Mouse (Mus musculus): Measurements from ENCODE around the gene AI413582. TPM values are rescaled to one million over a fixed set of nuclear protein-coding genes. Genes with fewer than 3 reads are reported as not detected.

Gene AI413582
- polyA plus RNA-seq, 1 experiment from 2014 or later: 20.2 TPM

DNA sequence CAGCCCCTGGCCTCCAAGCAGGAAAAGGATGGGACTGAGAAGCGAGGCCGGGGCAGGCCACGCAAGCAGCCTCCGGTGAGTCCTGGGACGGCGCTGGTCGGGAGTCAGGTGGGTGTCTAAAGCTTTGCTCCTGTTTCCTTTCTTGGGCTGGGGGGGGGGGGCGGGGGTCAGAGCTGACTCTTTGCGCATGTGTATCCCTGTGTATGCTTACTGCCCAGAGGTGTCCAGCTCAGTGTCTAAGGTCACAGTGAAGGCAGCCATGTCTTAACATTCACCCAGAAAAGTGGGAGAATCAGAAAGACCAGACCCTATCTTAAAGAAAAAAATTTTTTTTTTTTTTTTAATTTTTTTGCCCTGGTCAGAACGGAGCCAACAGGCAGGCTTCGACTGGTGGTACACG lies 6.0 kb downstream of the AI413582 start:
- H3K36me3 ChIP-seq (ENCODE audit: control insufficient read depth, insufficient read depth, low read length): no peaks in the 10 kb centered on the region
- no peak overlapping the region for H3K9ac ChIP-seq (ENCODE audit: low read length)
- H3K4me2 ChIP-seq: peak overlapping the region; percentile 76; the same call in 1 of the 2 replicates
- WGBS: 72% methylated on average over 9 of the region's 12 CpGs
- H3K27ac ChIP-seq (ENCODE audit: low read depth, low read length): no peak overlapping the region
- H3K4me3 ChIP-seq (ENCODE audit: low read depth, low read length): no peak overlapping the region
- DNase-seq (ENCODE audit: low spot score, missing footprints): no peak
- no peaks in the 10 kb centered on the region for H3K27me3 ChIP-seq (ENCODE audit: control insufficient read depth, insufficient read depth, low read length)
- ATAC-seq (ENCODE audit: low FRiP score): no peak
- peaks cover 47% of the 10 kb centered on the region for H3K4me1 ChIP-seq (ENCODE audit: control insufficient read depth, insufficient read depth, low read length)
- H3K9me3 ChIP-seq (ENCODE audit: control insufficient read depth, low read length): no peaks in the 10 kb centered on the region

DNA sequence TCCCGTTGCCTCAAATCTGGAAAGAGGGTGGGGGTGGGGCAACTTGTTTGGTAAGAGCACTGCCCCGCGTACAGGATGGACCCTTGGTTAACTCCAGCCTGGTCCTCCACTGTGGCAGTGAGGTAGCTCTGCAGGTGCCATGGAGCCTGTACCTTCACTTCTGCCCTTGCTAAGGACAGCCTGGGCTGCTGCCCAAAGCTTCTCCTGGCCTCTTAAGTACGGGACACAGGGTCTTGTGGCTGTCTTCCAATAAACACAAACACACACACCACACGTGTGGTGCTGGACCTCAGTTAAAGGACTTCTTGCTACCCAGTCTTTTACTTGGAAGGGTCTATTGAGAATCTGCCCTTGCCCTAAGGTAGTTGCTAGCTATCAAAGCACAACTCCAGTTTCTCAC lies 6.7 kb downstream of the AI413582 start:
- peaks cover 44% of the 10 kb centered on the region for H3K4me1 ChIP-seq (ENCODE audit: control insufficient read depth, insufficient read depth, low read length)
- DNase-seq (ENCODE audit: low spot score, missing footprints) (peak; percentile 85), ATAC-seq (ENCODE audit: low FRiP score) (no peak)
- no peaks in the 10 kb centered on the region for H3K9me3 ChIP-seq (ENCODE audit: control insufficient read depth, low read length)
- H3K36me3 ChIP-seq (ENCODE audit: control insufficient read depth, insufficient read depth, low read length): no peaks in the 10 kb centered on the region
- H3K4me2 ChIP-seq: peak overlapping the region; percentile 76
- no peaks in the 10 kb centered on the region for H3K27me3 ChIP-seq (ENCODE audit: control insufficient read depth, insufficient read depth, low read length)
- peak overlapping the region; percentile 94 for H3K9ac ChIP-seq (ENCODE audit: low read length)
- no peak overlapping the region for H3K27ac ChIP-seq (ENCODE audit: low read depth, low read length)
- WGBS: 10% methylated on average over 5 of the region's 5 CpGs
- H3K4me3 ChIP-seq (ENCODE audit: low read depth, low read length): peak overlapping the region; percentile 95

DNA sequence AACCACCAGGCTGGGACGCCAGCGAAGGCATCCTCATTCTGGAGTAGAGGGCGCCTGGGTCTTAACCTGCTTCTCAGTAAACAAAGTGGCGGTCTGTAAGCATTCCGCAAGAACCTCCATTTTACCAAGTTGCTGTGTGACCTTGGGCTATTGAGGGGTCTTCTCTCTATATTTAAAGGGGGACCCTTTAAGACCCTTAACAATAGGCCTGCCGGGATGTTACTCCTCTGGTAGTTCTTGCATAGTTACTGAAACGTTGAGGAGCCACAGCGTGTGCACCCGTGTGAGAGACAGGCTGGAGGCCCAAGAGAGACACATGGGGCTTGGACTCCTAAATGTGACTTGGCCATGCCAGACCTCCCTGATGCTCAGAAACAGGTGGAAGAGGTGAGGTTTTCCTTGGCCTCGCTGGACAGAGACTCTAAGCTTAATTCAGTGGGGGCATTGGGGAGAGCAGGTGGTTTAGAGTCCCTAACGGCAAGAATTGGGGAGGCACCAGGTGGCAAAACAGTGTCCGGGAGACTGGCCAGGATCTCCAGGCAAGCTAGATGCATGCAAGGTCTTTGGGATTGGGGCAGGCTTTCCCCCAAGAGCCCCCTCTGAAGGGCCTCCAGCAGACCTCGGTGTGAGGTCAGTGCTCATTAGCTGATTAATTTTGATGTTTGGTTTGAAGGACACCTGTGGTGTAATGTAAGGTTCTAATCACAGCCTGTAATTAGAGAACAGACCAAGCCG lies 7.5 kb downstream of the AI413582 start:
- Histone ChIP-seq H3K27ac (ENCODE audit: low read depth, low read length) (peak overlapping the region; percentile 95; the same call in 1 of the 2 replicates), H3K9me3 (ENCODE audit: control insufficient read depth, low read length) (no peaks in the 10 kb centered on the region), H3K4me1 (ENCODE audit: control insufficient read depth, insufficient read depth, low read length) (peaks cover 44% of the 10 kb centered on the region), H3K27me3 (ENCODE audit: control insufficient read depth, insufficient read depth, low read length) (no peaks in the 10 kb centered on the region), H3K4me3 (ENCODE audit: low read depth, low read length) (peak overlapping the region; percentile 95), H3K9ac (ENCODE audit: low read length) (peak overlapping the region; percentile 94), H3K4me2 (peak overlapping the region; percentile 76), H3K36me3 (ENCODE audit: control insufficient read depth, insufficient read depth, low read length) (no peaks in the 10 kb centered on the region)
- DNase-seq (ENCODE audit: low spot score, missing footprints): peak; percentile 86
- no peak for ATAC-seq (ENCODE audit: low FRiP score)
- under 1% methylated on average over 14 of the region's 14 CpGs for WGBS

DNA sequence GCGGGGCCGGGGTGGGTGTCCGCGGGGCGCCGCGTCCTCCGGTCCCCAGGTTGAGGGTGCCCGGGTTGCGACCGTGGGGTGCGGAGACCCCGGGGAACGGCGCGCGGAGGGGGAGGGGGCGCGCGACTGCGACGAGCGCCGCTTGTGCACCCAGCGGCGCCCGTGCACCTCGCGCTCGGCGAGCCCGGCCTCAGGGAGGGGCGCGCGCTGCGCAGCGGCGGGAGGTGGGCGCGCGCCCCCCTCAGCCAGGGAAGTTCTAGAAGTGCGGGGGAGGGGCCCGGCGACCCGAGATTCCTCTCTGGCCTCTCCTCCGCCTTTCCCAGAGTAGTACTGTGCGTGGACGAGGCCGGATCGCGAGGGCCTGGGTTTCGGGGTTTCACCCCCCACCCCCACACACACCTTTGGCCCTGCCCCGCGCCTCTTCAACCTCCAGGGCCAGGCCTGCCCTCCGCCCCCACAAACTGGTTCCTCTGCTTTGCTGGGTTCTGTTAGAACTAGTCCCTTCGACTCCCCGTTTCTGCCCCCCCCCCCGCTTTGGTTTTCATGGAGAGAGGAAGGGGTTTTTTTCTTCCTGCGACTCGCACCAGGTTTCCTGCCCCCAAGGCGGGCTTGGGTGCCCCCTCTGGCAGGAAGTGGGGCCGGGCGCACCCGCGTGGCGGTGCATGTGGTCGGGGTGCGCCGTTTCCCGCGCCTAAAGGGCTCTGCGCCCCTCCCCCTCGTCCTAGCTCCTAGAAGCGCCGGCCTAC lies 8.2 kb downstream of the AI413582 start:
- Histone ChIP-seq H3K4me3 (ENCODE audit: low read depth, low read length) (peak overlapping the region; percentile 95), H3K27me3 (ENCODE audit: control insufficient read depth, insufficient read depth, low read length) (no peaks in the 10 kb centered on the region), H3K4me2 (peak overlapping the region; percentile 76), H3K4me1 (ENCODE audit: control insufficient read depth, insufficient read depth, low read length) (peaks cover 44% of the 10 kb centered on the region), H3K36me3 (ENCODE audit: control insufficient read depth, insufficient read depth, low read length) (no peaks in the 10 kb centered on the region), H3K27ac (ENCODE audit: low read depth, low read length) (peak overlapping the region; percentile 95), H3K9me3 (ENCODE audit: control insufficient read depth, low read length) (no peaks in the 10 kb centered on the region), H3K9ac (ENCODE audit: low read length) (peak overlapping the region; percentile 94)
- WGBS: under 1% methylated on average over 66 of the region's 75 CpGs
- DNase-seq (ENCODE audit: low spot score, missing footprints): peak; percentile 97
- peak; percentile 31 for ATAC-seq (ENCODE audit: low FRiP score)

DNA sequence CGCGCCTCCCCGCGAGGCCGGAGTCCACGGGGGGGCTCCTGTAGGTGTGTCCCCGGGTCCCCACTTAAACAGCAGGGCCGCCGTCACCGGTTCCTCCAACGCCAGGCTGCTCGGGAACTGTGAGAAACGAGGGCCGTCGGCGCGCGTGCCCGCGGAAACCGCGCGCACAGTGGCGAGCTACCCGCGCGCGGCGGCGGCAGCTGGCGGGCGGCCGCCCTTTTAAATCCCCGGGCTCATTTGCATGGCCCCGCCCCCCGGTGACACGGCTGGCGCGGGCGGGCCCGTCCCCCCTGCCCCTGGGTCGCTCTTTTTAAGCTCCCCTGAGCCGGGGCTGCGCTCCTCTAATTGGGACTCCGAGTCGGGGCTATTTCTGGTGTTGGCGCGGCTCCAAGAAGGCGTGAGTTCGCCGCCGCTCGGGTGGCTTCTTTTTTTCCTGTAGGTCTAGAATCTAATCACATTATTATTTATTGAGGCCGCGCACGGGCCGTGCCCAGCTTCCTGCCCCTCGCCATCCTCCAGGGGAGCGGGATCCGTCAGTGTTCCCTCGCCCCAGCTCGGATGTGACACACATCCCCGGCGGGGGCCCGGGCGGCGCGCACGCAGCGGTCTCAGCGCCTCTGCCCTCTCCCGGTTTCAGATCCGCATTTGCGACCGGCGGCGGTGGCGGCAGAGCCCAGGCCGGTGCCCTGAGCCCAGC lies 9.1 kb downstream of the AI413582 start, which contains the start of gene Hmga1:
Gene Hmga1, plus strand, starts transcription at position 183 of the 697 bp plus-strand sequence.
- Histone ChIP-seq H3K9me3 (ENCODE audit: control insufficient read depth, low read length) (no peaks in the 10 kb centered on the region), H3K27me3 (ENCODE audit: control insufficient read depth, insufficient read depth, low read length) (no peaks in the 10 kb centered on the region), H3K4me3 (ENCODE audit: low read depth, low read length) (peak within 1 kb of the TSS; percentile 95), H3K9ac (ENCODE audit: low read length) (peak within 1 kb of the TSS; percentile 94), H3K27ac (ENCODE audit: low read depth, low read length) (peak within 1 kb of the TSS; percentile 95), H3K4me2 (peak within 1 kb of the TSS; percentile 76), H3K4me1 (ENCODE audit: control insufficient read depth, insufficient read depth, low read length) (peaks cover 41% of the 10 kb centered on the region), H3K36me3 (ENCODE audit: control insufficient read depth, insufficient read depth, low read length) (no peaks in the 10 kb centered on the region)
- ATAC-seq (ENCODE audit: low FRiP score) (peak; percentile 79), DNase-seq (ENCODE audit: low spot score, missing footprints) (peak; percentile 100)
- 1% methylated on average over 73 of the region's 79 CpGs for WGBS

DNA sequence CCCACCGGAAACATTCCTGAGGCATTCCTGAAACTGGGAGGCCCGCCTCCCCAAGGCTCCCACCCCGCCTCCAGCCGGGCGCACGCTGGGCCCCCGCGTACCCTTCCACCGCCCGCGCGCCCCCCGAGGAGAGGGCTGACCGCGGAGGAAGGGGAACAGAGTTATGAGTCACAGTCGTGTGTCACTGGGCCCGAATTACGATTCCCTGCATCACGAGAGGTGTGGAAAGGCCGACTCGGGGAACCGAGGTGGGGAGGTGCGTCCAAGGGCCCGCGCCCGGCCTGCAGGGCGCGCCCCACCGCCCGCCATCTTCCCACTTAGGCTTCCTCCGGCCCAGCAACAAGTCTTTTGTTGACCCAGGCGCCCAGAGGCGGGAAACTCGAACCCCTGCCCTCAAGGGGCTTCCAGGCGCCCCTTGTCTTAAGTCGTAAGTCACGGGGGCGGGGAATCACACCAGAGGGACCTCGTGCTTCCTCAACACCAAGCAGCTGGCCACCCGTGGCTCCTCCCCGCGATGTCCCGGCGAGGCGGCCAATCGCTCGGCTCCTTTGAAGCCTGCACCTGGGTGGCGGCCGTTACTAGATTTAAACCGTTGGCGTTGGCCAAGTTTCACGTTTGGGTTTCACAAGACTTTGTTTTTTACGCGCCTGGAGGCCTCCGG lies 9.9 kb downstream of the AI413582 start:
- WGBS: under 1% methylated on average over 50 of the region's 55 CpGs
- H3K4me1 ChIP-seq (ENCODE audit: control insufficient read depth, insufficient read depth, low read length): peaks cover 41% of the 10 kb centered on the region
- no peaks in the 10 kb centered on the region for H3K27me3 ChIP-seq (ENCODE audit: control insufficient read depth, insufficient read depth, low read length)
- H3K27ac ChIP-seq (ENCODE audit: low read depth, low read length): peak overlapping the region; percentile 95
- H3K4me2 ChIP-seq: peak overlapping the region; percentile 76
- peak; percentile 97 for DNase-seq (ENCODE audit: low spot score, missing footprints)
- H3K9me3 ChIP-seq (ENCODE audit: control insufficient read depth, low read length): no peaks in the 10 kb centered on the region
- peak overlapping the region; percentile 94 for H3K9ac ChIP-seq (ENCODE audit: low read length)
- peak; percentile 35 for ATAC-seq (ENCODE audit: low FRiP score)
- H3K4me3 ChIP-seq (ENCODE audit: low read depth, low read length): peak overlapping the region; percentile 95
- no peaks in the 10 kb centered on the region for H3K36me3 ChIP-seq (ENCODE audit: control insufficient read depth, insufficient read depth, low read length)

DNA sequence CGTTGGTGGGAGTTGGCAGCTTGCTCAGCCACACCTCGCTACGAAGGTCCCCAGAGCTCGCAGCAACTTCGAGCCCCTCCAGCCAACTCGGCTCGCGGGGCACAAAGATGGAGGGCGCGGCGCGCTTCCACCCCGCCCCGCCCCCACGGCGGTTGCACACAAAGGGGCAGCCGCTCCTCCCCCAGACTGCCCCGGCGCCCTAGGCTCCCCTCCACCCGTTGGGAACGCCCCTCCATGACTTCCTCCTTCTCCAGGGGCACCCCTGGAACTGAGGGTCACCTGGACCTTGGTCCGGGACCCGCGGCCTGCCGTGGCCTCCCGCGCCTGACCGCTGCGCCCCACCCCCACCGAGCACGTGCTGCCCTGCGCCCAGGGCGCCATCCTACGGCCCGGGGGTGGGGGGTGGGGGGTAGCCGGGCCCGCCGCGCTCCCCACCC lies 10.5 kb downstream of the AI413582 start:
- Histone ChIP-seq H3K4me3 (ENCODE audit: low read depth, low read length) (peak overlapping the region; percentile 95), H3K27ac (ENCODE audit: low read depth, low read length) (peak overlapping the region; percentile 95), H3K9me3 (ENCODE audit: control insufficient read depth, low read length) (no peaks in the 10 kb centered on the region), H3K4me1 (ENCODE audit: control insufficient read depth, insufficient read depth, low read length) (peaks cover 38% of the 10 kb centered on the region), H3K4me2 (peak overlapping the region; percentile 76), H3K27me3 (ENCODE audit: control insufficient read depth, insufficient read depth, low read length) (no peaks in the 10 kb centered on the region), H3K36me3 (ENCODE audit: control insufficient read depth, insufficient read depth, low read length) (no peaks in the 10 kb centered on the region), H3K9ac (ENCODE audit: low read length) (peak overlapping the region; percentile 94)
- ATAC-seq (ENCODE audit: low FRiP score): peak; percentile 53
- peak; percentile 98 for DNase-seq (ENCODE audit: low spot score, missing footprints)
- under 1% methylated on average over 36 of the region's 39 CpGs for WGBS

DNA sequence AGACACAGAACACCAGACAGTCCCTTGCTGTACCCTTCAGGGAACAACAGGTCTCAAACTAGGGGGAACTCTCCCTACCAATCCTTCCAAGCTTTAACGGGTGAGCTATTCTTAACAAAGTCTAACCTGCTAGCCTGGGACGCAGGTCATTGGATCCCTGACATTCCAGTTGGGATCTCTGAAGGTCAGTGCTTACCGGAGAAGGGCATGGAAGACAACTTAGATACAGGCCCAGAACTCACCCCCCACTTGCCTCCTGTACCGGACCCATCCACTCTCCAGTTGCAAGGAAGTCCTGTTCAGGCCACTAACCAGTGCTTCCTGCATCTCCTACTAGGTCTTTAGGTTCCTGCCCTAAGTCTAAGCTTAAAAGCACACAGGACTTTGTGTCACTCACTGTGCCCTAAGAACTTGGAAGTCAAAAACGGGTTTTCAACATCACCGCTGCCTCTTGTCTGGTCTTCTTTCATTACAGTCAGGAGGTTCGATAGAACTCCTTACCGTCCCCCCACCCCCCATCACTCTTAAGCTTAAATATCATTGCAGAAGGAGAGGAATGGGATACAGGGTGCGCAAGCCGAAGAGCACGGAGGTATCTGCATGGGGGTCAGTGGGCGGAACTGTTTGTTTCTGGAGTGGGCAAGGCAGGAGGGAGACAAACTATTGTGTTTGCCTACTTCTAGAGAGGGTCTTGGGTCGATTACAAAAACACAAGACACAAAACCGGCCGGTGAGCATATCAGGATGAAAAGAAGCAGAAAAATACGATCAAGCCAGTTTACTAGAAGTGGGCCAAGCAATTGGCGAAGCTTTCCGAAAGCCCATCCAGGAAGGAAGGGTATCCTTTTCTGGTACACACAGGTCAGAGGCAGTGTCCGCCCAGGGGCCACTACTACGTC lies 11.2 kb downstream of the AI413582 start:
- peak overlapping the region; percentile 95 for H3K27ac ChIP-seq (ENCODE audit: low read depth, low read length)
- H3K27me3 ChIP-seq (ENCODE audit: control insufficient read depth, insufficient read depth, low read length): no peaks in the 10 kb centered on the region
- DNase-seq (ENCODE audit: low spot score, missing footprints) (peak; percentile 93), ATAC-seq (ENCODE audit: low FRiP score) (no peak)
- H3K4me1 ChIP-seq (ENCODE audit: control insufficient read depth, insufficient read depth, low read length): peaks cover 35% of the 10 kb centered on the region
- H3K4me2 ChIP-seq: peak overlapping the region; percentile 76
- peak overlapping the region; percentile 95 for H3K4me3 ChIP-seq (ENCODE audit: low read depth, low read length)
- no peaks in the 10 kb centered on the region for H3K36me3 ChIP-seq (ENCODE audit: control insufficient read depth, insufficient read depth, low read length)
- H3K9me3 ChIP-seq (ENCODE audit: control insufficient read depth, low read length): no peaks in the 10 kb centered on the region
- WGBS: 35% methylated on average over 20 of the region's 20 CpGs
- H3K9ac ChIP-seq (ENCODE audit: low read length): peak overlapping the region; percentile 94

Measured in midbrain, embryonic 11.5 days (tissue).